Mouse (Mus musculus) CD4-positive, CD25-positive, alpha-beta regulatory T cell, adult 9 weeks (primary cell): ENCODE results near the gene Dgcr6. TPM values are rescaled to one million over a fixed set of nuclear protein-coding genes. Genes with fewer than 3 reads are reported as not detected.

ENCODE experiments used
- polyA plus RNA-seq: library from polyadenylated mRNA; unstranded; fragments of 100-300 nt; shearing (Covaris generic); gene quantifications from one replicate; pipeline ENCODE4 v1.2.1, GENCODE M21; 2017

Dgcr6 gene
- 30.9 TPM for polyA plus RNA-seq

GRCm38 (mm10) chr16:18052731-18053202 is at the start of gene Dgcr6:
Dgcr6 (plus strand) TSS chr16:18052860.

Other genes starting within 250 kb of the Dgcr6 start
- not detected for gene B830017H08Rik, start 219.7 kb upstream of the Dgcr6 start, polyA plus RNA-seq
- gene Car15, start 214.5 kb upstream of the Dgcr6 start, polyA plus RNA-seq = 3.8 TPM
- gene Gm20518, start 161.2 kb upstream of the Dgcr6 start, polyA plus RNA-seq = 0.32 TPM
- gene Tssk1, start 158.6 kb upstream of the Dgcr6 start, polyA plus RNA-seq = not detected
- gene Dgcr2, start 154.3 kb upstream of the Dgcr6 start, polyA plus RNA-seq = 51.8 TPM
- 0.26 TPM for gene Tssk2, start 154.2 kb upstream of the Dgcr6 start, polyA plus RNA-seq
- 75.4 TPM for gene Ess2, start 141.5 kb upstream of the Dgcr6 start, polyA plus RNA-seq
- gene Gsc2, start 137.8 kb upstream of the Dgcr6 start, polyA plus RNA-seq = not detected
- 16.0 TPM for gene Slc25a1, start 124.6 kb upstream of the Dgcr6 start, polyA plus RNA-seq
- not detected for gene Vpreb2, start 72.4 kb upstream of the Dgcr6 start, polyA plus RNA-seq
- 6.0 TPM for gene Prodh, start 37.3 kb downstream of the Dgcr6 start, polyA plus RNA-seq
- gene Rtn4r, start 74.8 kb downstream of the Dgcr6 start, polyA plus RNA-seq = not detected
- not detected for gene Ccdc188, start 165.0 kb downstream of the Dgcr6 start, polyA plus RNA-seq
- gene Zdhhc8, start 182.3 kb downstream of the Dgcr6 start, polyA plus RNA-seq = 2.2 TPM
- gene Trmt2a, start 195.8 kb downstream of the Dgcr6 start, polyA plus RNA-seq = 120 TPM
- 140 TPM for gene Ranbp1, start 195.9 kb downstream of the Dgcr6 start, polyA plus RNA-seq
- 2.6 TPM for gene Gm49776, start 205.5 kb downstream of the Dgcr6 start, polyA plus RNA-seq
- 21.9 TPM for gene Dgcr8, start 236.4 kb downstream of the Dgcr6 start, polyA plus RNA-seq